In genomic region chr10:25527126-25527525, GRCm38 (mm10) we compare ENCODE assay signal across 29 mouse cellular contexts. TPM values are rescaled to one million over a fixed set of nuclear protein-coding genes. Genes with fewer than 3 reads are reported as not detected.
DNase-seq lines count a peak whose midpoint lies in the region; ATAC-seq and TF ChIP-seq lines count a peak whose summit lies in the region.
"Had no signal": no experiment of that assay in that cellular context is flagged by ENCODE, and none has a peak within 500 bp of the region (broad histone marks: within the 10 kb centered on the region; RNA-seq: fewer than 3 reads in every experiment).

No protein-coding gene starts in this region.

- no peak for TF ChIP-seq CTCF in lung, embryonic 14.5 days (IDR thresholded peaks at IDR 0.05; ENCODE audit: low read depth)

- peaks cover 8% of the 10 kb centered on the region; the same call in 1 of the 2 replicates for H3K36me3 ChIP-seq in lung, embryonic 14.5 days (ENCODE audit: insufficient read depth)
- H3K36me3 ChIP-seq in limb, embryonic 15.5 days = peaks cover 10% of the 10 kb centered on the region
- H3K36me3 ChIP-seq in intestine, embryonic 16.5 days (ENCODE audit: control insufficient read depth, insufficient read depth, low read length) = no peaks in the 10 kb centered on the region
- H3K36me3 ChIP-seq: forebrain, embryonic 15.5 days; hindbrain, embryonic 12.5 days; midbrain, embryonic 13.5 days; stomach, embryonic 15.5 days had no signal

- no peaks in the 10 kb centered on the region for H3K27me3 ChIP-seq in lung, embryonic 14.5 days (ENCODE audit: insufficient read depth, low read length)
- H3K27me3 ChIP-seq in limb, embryonic 15.5 days = no peaks in the 10 kb centered on the region
- H3K27me3 ChIP-seq in intestine, embryonic 16.5 days (replicated peaks; ENCODE audit: control insufficient read depth, insufficient read depth, low read length) = no peaks in the 10 kb centered on the region
- H3K27me3 ChIP-seq: forebrain, embryonic 15.5 days; hindbrain, embryonic 12.5 days; midbrain, embryonic 13.5 days; stomach, embryonic 15.5 days had no signal

- no peak overlapping the region for H3K4me3 ChIP-seq in lung, embryonic 14.5 days (ENCODE audit: low read depth, low read length)
- H3K4me3 ChIP-seq in limb, embryonic 15.5 days = no peak overlapping the region
- no peak overlapping the region for H3K4me3 ChIP-seq in intestine, embryonic 16.5 days (ENCODE audit: low read length)
- H3K4me3 ChIP-seq: forebrain, embryonic 15.5 days; hindbrain, embryonic 12.5 days; left cerebral cortex, adult 2 months; midbrain, embryonic 13.5 days; stomach, embryonic 15.5 days had no signal

- peak; percentile 37 for DNase-seq in lung, embryonic 14.5 days
- DNase-seq in lung, postnatal 4 days = no peak
- DNase-seq in Muller cell, postnatal 12 days (ENCODE audit: inconsistent ontology term) = peak; percentile 82
- peak; percentile 71 for DNase-seq in fibroblast of lung, adult 2 months (ENCODE audit: low read depth)
- no peak for DNase-seq in layer of hippocampus, adult 8-10 months (ENCODE audit: low spot score in 2 of 2)
- DNase-seq: adrenal gland, postnatal 36 days; cerebellum, adult 18-20 months; cerebellum, postnatal 36 days; kidney, adult 8-10 months; kidney, postnatal 14 days; layer of hippocampus, adult 9-11 months; left cerebral cortex, postnatal 4 days; thymus, postnatal 36 days had no signal

- no peak overlapping the region for H3K9ac ChIP-seq in lung, embryonic 14.5 days
- H3K9ac ChIP-seq in limb, embryonic 15.5 days = no peak overlapping the region
- no peak overlapping the region for H3K9ac ChIP-seq in intestine, embryonic 16.5 days (ENCODE audit: low read depth, low read length)
- H3K9ac ChIP-seq: forebrain, embryonic 15.5 days; hindbrain, embryonic 12.5 days; liver, embryonic 14.5 days; midbrain, embryonic 13.5 days; stomach, embryonic 15.5 days had no signal

- WGBS in lung, embryonic 14.5 days = 63% methylated on average over 3 of the region's 3 CpGs
- 52% methylated on average over 3 of the region's 3 CpGs for WGBS in limb, embryonic 15.5 days
- 79% methylated on average over 3 of the region's 3 CpGs for WGBS in intestine, embryonic 16.5 days

- H3K27ac ChIP-seq in lung, embryonic 14.5 days (ENCODE audit: low read depth) = no peak overlapping the region
- H3K27ac ChIP-seq in limb, embryonic 15.5 days = peak overlapping the region; percentile 57
- no peak overlapping the region for H3K27ac ChIP-seq in intestine, embryonic 16.5 days (ENCODE audit: low read length)
- H3K27ac ChIP-seq: forebrain, embryonic 15.5 days; hindbrain, embryonic 12.5 days; left cerebral cortex, adult 2 months; liver, embryonic 14.5 days; midbrain, embryonic 13.5 days; stomach, embryonic 15.5 days had no signal

- ATAC-seq in lung, embryonic 14.5 days (ENCODE audit: insufficient read depth) = no peak
- ATAC-seq in limb, embryonic 15.5 days (ENCODE audit: insufficient number of reproducible peaks, low FRiP score, low TSS enrichment, low read depth) = no peak
- ATAC-seq in intestine, embryonic 16.5 days = no peak
- ATAC-seq: CD4-positive, CD25-positive, alpha-beta regulatory T cell, adult 4 months; forebrain, embryonic 15.5 days; inflammation-experienced regulatory T-cells, adult 6 months; midbrain, embryonic 13.5 days had no signal

- H3K9me3 ChIP-seq in lung, embryonic 14.5 days (ENCODE audit: low read depth, low read length) = no peaks in the 10 kb centered on the region
- no peaks in the 10 kb centered on the region for H3K9me3 ChIP-seq in limb, embryonic 15.5 days
- H3K9me3 ChIP-seq in intestine, embryonic 16.5 days (ENCODE audit: control insufficient read depth, low read length) = no peaks in the 10 kb centered on the region
- H3K9me3 ChIP-seq: forebrain, embryonic 15.5 days; hindbrain, embryonic 12.5 days; midbrain, embryonic 13.5 days; stomach, embryonic 15.5 days had no signal

- no peak overlapping the region for H3K4me2 ChIP-seq in lung, embryonic 14.5 days
- H3K4me2 ChIP-seq in limb, embryonic 15.5 days = no peak overlapping the region
- no peak overlapping the region for H3K4me2 ChIP-seq in intestine, embryonic 16.5 days (ENCODE audit: low read depth, low read length)
- H3K4me2 ChIP-seq: forebrain, embryonic 15.5 days; hindbrain, embryonic 12.5 days; midbrain, embryonic 13.5 days; stomach, embryonic 15.5 days had no signal

- no peaks in the 10 kb centered on the region for H3K4me1 ChIP-seq in lung, embryonic 14.5 days (ENCODE audit: insufficient read depth)
- peaks cover 5% of the 10 kb centered on the region for H3K4me1 ChIP-seq in limb, embryonic 15.5 days
- H3K4me1 ChIP-seq in intestine, embryonic 16.5 days (ENCODE audit: control insufficient read depth, insufficient read depth, low read length) = no peaks in the 10 kb centered on the region
- H3K4me1 ChIP-seq: forebrain, embryonic 15.5 days; hindbrain, embryonic 12.5 days; midbrain, embryonic 13.5 days; stomach, embryonic 15.5 days had no signal

RNA-seq across cellular contexts. Expression of gene Smlr1, which starts 8.9 kb away (rescaled TPM):
- polyA plus RNA-seq in lung, embryonic 14.5 days (2014; fragmentation: Nextera tagmentation; extraction: Ambion mirVana) = not detected in 2 replicates
- not detected in 2 replicates for polyA plus RNA-seq in limb, embryonic 15.5 days (2015; fragmentation: Nextera tagmentation; extraction: Ambion mirVana)
- polyA plus RNA-seq in intestine, embryonic 16.5 days (2015; fragmentation: Nextera tagmentation; extraction: Ambion mirVana) = 22.0 and 35.6 TPM in 2 replicates
- total RNA-seq in layer of hippocampus, adult 8-10 months (2022) = not detected
- total RNA-seq: adrenal gland, postnatal 36 days; ES-E14; heart, adult 8-10 months; heart, postnatal 10 days; left cerebral cortex, adult 2 months; left cerebral cortex, postnatal 4 days; megakaryocyte, adult 5-6 weeks had no signal
- polyA plus RNA-seq: CD4-positive, CD25-positive, alpha-beta regulatory T cell, adult 4 months; forebrain, embryonic 15.5 days; hindbrain, embryonic 12.5 days; inflammation-experienced regulatory T-cells, adult 6 months; lung, embryonic 16.5 days; midbrain, embryonic 13.5 days; neural tube, embryonic 14.5 days had no signal

Comparison
In these comparisons a context has a peak if more than half of its experiments do, and no peak if none do; other contexts are left out.
1. DNase-seq: peak in lung, embryonic 14.5 days (single experiment), Muller cell, postnatal 12 days (single experiment) and fibroblast of lung, adult 2 months (single experiment); none in lung, postnatal 4 days (0 of 2) and layer of hippocampus, adult 8-10 months (0 of 2).
2. RNA of gene Smlr1, which starts 8.9 kb away (polyA plus RNA-seq): 22.0 to 35.6 TPM in intestine, embryonic 16.5 days; not detected in lung, embryonic 14.5 days and not detected in limb, embryonic 15.5 days; every median in the first group is over 10 times any median in the second.